Mouse (Mus musculus): ENCODE results near the gene Pnliprp2.

Gene Pnliprp2

DNA sequence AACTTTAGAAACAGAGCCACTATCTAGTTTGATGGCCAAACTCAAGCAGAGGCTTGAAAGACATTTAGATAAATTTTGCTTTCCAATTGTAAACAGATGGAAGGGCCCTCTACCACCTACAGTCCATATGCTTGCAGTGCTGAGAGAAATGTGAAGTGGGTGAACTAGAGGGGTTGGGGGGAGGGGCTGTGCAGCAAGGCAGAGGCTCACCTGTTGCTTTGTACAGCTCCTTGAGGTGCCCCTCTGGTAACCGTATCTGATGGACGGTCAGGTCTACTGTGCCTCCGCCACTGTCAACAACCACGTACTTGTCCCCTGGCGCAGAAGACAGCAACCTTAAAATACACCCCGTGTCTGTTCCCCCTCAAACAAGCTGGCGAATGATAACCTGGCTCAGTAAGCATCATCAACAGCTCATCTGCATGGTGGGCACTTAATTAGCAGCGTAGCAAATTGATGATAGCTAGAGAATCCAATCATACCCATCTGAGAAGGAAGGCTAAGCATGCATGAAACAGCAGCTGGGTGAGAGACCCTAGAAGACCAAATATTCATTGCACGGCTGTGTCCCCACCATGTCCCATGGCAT lies 45.8 kb downstream of the Pnliprp2 start:
- DNase-seq (ENCODE audit: low read depth) = no peak

GRCm38 (mm10) chr19:58806364-58806763 lies 46.8 kb downstream of the Pnliprp2 start:
- peak; percentile 12 for DNase-seq (ENCODE audit: low read depth)

DNA sequence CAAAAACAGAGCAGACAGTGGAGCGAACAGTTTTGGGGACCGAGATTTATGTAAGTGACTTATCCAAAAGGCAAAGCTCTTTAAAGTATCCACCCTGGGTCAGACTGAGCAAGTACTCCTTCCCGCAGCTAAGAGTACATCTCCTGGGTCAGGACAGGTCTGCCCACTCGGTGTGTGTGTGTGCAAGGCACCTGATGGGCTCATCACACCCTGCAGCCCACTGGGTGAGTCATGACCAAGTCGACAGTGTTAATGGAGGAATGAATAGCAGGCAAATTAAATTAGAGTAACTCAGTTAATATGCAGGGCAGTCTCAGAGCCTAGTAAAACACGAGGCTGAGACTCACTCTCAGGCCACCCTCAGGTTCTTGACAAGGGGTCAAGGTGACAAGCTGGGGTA lies 49.3 kb downstream of the Pnliprp2 start:
- no peak for DNase-seq (ENCODE audit: low read depth)

GRCm38 (mm10) chr19:58810536-58810935 lies 51.0 kb downstream of the Pnliprp2 start:
- no peak for DNase-seq (ENCODE audit: low read depth)

- DNase-seq (ENCODE audit: low read depth) = no peak
These were observed 55.8 kb downstream of the Pnliprp2 start for GRCm38 (mm10) chr19:58815179-58815922.

GRCm38 (mm10) chr19:58816453-58817041 lies 57.0 kb downstream of the Pnliprp2 start:
- no peak for DNase-seq (ENCODE audit: low read depth)

DNA sequence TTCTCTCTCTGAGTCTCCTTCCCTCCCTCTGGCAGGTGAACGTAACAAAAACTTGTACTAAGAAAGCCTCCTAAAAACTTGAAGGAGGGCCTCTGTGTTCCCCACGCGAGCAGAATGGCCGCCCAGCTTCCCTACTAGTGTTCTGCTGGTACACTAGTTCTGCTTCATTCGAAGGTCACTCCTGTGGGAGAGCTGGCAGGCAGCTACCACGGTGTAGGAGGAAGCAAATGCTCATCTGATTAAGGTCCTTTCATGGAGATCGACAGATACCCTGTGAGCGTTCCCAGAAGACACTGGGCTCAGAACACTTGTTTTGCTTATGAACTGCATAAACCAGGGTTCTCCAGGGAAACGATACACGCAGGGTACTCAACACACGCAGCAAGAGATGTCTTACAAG lies 57.9 kb downstream of the Pnliprp2 start:
- no peak for DNase-seq (ENCODE audit: low read depth)

DNA sequence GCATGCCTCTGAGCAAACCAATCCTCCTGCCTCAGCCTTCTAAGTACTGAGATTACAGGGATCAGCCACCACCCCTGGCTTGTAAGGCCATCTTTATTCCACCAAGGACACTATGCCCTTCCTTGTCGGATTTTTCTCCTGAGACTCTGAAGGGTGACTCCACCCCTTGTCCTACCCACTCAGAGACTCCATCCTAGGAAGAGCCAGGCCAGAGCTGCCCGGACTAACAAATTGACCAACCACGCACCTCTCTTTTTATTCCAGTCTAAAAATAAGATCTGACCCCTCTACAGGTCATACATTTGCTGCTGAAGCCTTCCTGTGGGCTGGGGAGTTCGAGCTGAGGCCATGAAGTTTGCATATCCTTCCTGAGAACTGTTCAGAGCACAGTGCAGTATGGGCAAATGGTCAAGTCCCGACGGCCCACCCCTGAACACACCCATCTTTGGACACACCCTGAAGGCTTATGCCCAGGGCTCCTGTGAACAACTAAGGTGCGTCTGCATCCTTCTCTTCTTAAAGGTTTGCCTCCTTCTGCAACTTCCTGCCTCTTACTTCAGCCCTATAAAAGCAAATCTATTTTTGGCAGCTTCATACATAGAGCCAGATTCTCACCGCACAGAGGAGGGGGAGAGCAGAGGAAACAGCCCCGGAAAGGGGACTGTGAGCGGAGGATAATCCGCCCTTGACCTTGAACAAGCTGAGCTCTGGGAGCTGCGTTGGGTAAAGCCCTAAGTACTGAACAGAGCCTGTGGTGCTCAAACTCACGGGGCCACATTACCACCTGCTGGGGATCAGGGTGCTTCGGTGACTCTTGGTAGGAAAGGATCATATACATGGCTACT lies 59.3 kb downstream of the Pnliprp2 start:
- no peak for DNase-seq (ENCODE audit: low read depth)

- DNase-seq (ENCODE audit: low read depth) = no peak
These were observed 63.1 kb downstream of the Pnliprp2 start for GRCm38 (mm10) chr19:58822454-58823200.

GRCm38 (mm10) chr19:58823301-58823700 lies 63.8 kb downstream of the Pnliprp2 start:
- no peak for DNase-seq (ENCODE audit: low read depth)

- DNase-seq (ENCODE audit: low read depth) = no peak
These were observed 64.8 kb downstream of the Pnliprp2 start for GRCm38 (mm10) chr19:58824316-58824715.

All from fibroblast of lung, adult 2 months (primary cell).